Mouse (Mus musculus): ENCODE results near the gene Vps35l. TPM values are rescaled to one million over a fixed set of nuclear protein-coding genes. Genes with fewer than 3 reads are reported as not detected.
A peak's percentile ranks its signal among the peaks of the same experiment; 100 is the strongest.

Gene Vps35l
- polyA plus RNA-seq, 1 experiment from 2014 or later: 62.6 TPM

GRCm38 (mm10) chr7:118740532-118741338 is 709 bp downstream of the Vps35l start:
- Histone ChIP-seq H3K36me3 (peaks cover 29% of the 10 kb centered on the region), H3K27me3 (no peaks in the 10 kb centered on the region), H3K4me3 (peak overlapping the region; percentile 80), H3K9ac (peak overlapping the region; percentile 78), H3K4me1 (peaks cover 10% of the 10 kb centered on the region), H3K9me3 (no peaks in the 10 kb centered on the region), H3K27ac (no peak overlapping the region), H3K4me2 (peak overlapping the region; percentile 82)
- ATAC-seq (ENCODE audit: insufficient number of reproducible peaks, insufficient read depth, low FRiP score, low TSS enrichment, low read depth): peak; percentile 89
- 2% methylated on average over 41 of the region's 41 CpGs for WGBS

DNA sequence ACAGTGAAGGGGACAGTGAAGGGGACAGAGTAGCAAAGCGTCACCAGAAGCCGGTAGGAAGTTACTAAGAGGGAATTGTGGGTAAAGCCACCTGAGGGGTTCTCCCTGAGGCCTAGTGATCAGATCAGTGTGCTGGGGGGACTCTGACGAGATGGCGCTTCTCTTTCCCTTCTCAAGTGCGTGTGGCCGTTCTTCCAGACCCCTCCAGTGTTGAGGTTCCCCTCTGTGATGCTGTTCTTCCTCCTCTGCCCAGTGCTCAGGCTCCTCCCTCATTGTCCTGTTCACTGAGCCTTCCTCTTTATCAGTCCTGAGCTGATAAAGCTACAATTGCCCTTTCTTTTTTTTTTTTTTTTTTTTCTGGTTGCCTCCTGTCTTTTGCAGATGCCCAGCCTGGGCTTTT is 2.3 kb downstream of the Vps35l start:
- WGBS: 77% methylated on average over 6 of the region's 6 CpGs
- Histone ChIP-seq H3K9me3 (no peaks in the 10 kb centered on the region), H3K27ac (no peak overlapping the region), H3K4me2 (no peak overlapping the region), H3K4me3 (no peak overlapping the region), H3K27me3 (no peaks in the 10 kb centered on the region), H3K4me1 (peaks cover 10% of the 10 kb centered on the region), H3K9ac (no peak overlapping the region), H3K36me3 (peaks cover 36% of the 10 kb centered on the region)
- no peak for ATAC-seq (ENCODE audit: insufficient number of reproducible peaks, insufficient read depth, low FRiP score, low TSS enrichment, low read depth)

DNA sequence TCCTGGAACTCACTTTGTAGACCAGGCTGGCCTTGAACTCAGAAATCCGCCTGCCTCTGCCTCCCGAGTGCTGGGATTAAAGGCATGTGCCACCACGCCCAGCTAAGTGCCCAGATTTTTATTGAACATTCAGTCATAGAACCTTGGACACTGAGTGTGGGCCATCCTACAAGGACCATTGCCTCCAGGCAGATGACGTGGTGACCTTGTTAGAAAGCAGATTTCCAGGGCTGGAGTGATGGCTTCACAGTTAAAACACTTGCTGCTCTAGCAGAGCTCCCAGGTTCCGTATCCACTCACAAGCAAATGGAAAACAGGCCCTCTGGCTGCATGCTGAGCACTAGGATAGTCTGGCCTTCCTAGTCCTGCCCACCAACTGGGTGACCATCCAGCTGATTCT is 4.7 kb downstream of the Vps35l start:
- WGBS: 91% methylated on average over 5 of the region's 5 CpGs
- Histone ChIP-seq H3K9me3 (no peaks in the 10 kb centered on the region), H3K27me3 (no peaks in the 10 kb centered on the region), H3K27ac (no peak overlapping the region), H3K4me2 (no peak overlapping the region), H3K9ac (no peak overlapping the region), H3K4me3 (no peak overlapping the region), H3K36me3 (peaks cover 57% of the 10 kb centered on the region), H3K4me1 (peaks cover 10% of the 10 kb centered on the region)
- no peak for ATAC-seq (ENCODE audit: insufficient number of reproducible peaks, insufficient read depth, low FRiP score, low TSS enrichment, low read depth)

DNA sequence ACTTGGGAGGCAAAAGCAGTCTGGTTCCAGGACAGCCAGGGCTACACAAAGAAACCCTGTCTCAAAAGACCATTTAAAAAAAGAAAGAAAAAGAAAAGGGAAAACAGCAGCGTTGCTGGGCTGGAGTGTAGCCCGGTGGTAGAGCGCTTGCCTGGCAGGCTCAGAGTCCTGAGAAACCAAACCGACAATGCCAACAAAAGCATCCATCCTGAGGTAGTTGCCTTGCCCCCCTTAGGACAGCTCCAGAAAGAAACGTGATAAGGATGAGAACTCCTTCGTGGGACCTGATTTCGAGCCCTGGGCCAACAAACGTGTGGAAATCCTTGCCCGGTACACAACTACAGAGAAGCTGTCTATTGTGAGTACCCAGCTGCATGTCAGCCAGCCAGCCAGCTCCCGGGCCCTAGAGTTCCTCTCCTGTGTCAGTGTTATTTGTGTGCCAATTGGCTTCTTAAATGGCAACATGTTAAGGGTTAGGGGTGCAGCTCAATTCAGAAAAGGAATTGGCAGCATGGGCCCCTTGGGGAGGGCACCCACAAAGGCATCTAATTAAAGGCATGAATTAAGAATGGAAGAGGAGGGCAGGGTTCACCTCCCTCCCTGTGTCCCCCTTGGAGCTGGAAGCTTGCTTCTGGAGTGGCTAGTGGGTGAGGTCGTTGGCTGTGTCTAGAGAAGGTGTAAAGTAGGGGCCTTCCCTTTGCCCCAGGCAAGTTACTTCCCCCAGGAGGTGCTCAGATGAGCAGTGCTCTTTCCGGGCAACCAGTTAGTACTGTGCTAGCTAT is 8.1 kb downstream of the Vps35l start:
- Histone ChIP-seq H3K9me3 (no peaks in the 10 kb centered on the region), H3K27ac (no peak overlapping the region), H3K9ac (no peak overlapping the region), H3K4me1 (no peaks in the 10 kb centered on the region), H3K4me2 (no peak overlapping the region), H3K27me3 (no peaks in the 10 kb centered on the region), H3K36me3 (peaks cover 86% of the 10 kb centered on the region), H3K4me3 (no peak overlapping the region)
- 89% methylated on average over 12 of the region's 12 CpGs for WGBS
- ATAC-seq (ENCODE audit: insufficient number of reproducible peaks, insufficient read depth, low FRiP score, low TSS enrichment, low read depth): no peak

- H3K36me3 ChIP-seq: peaks cover 89% of the 10 kb centered on the region
- no peaks in the 10 kb centered on the region for H3K27me3 ChIP-seq
- no peak for ATAC-seq (ENCODE audit: insufficient number of reproducible peaks, insufficient read depth, low FRiP score, low TSS enrichment, low read depth)
- H3K9me3 ChIP-seq: no peaks in the 10 kb centered on the region
- no peaks in the 10 kb centered on the region for H3K4me1 ChIP-seq
- H3K27ac ChIP-seq: no peak overlapping the region
- H3K4me2 ChIP-seq: no peak overlapping the region
- no peak overlapping the region for H3K4me3 ChIP-seq
- no peak overlapping the region for H3K9ac ChIP-seq
- 48% methylated on average over 8 of the region's 8 CpGs for WGBS
Measured at GRCm38 (mm10) chr7:118749706-118750105, 9.7 kb downstream of the Vps35l start.

GRCm38 (mm10) chr7:118751625-118752024 is 11.6 kb downstream of the Vps35l start:
- H3K27me3 ChIP-seq: no peaks in the 10 kb centered on the region
- no peak overlapping the region for H3K27ac ChIP-seq
- ATAC-seq (ENCODE audit: insufficient number of reproducible peaks, insufficient read depth, low FRiP score, low TSS enrichment, low read depth): no peak
- no peak overlapping the region for H3K4me2 ChIP-seq
- peaks cover 81% of the 10 kb centered on the region for H3K36me3 ChIP-seq
- 85% methylated on average over 7 of the region's 7 CpGs for WGBS
- no peaks in the 10 kb centered on the region for H3K4me1 ChIP-seq
- no peak overlapping the region for H3K4me3 ChIP-seq
- no peak overlapping the region for H3K9ac ChIP-seq
- H3K9me3 ChIP-seq: no peaks in the 10 kb centered on the region

DNA sequence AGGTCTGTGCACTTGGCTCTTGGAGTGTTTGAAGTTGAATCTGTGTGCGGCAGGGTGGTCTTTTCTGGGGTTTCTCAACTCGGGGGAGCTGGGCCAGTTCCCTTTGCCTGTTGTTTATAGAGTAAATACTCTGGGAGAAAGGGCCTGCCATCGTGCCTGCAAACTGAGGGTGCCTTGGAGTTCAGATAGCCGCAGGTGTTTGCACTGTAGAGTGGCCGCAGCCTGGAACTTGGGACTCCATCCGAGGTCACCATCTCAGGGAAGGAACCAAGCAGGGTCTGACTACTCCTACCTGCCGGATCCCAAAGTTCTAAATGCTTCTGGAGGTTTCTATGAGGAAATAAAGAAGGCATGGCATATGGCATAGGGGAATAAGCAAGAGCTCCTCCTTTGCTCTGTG is 15.7 kb downstream of the Vps35l start:
- 87% methylated on average over 7 of the region's 7 CpGs for WGBS
- no peaks in the 10 kb centered on the region for H3K27me3 ChIP-seq
- H3K4me1 ChIP-seq: no peaks in the 10 kb centered on the region
- H3K9me3 ChIP-seq: no peaks in the 10 kb centered on the region
- no peak overlapping the region for H3K4me2 ChIP-seq
- no peak overlapping the region for H3K9ac ChIP-seq
- H3K36me3 ChIP-seq: peaks cover 64% of the 10 kb centered on the region
- H3K27ac ChIP-seq: no peak overlapping the region
- H3K4me3 ChIP-seq: no peak overlapping the region
- no peak for ATAC-seq (ENCODE audit: insufficient number of reproducible peaks, insufficient read depth, low FRiP score, low TSS enrichment, low read depth)

DNA sequence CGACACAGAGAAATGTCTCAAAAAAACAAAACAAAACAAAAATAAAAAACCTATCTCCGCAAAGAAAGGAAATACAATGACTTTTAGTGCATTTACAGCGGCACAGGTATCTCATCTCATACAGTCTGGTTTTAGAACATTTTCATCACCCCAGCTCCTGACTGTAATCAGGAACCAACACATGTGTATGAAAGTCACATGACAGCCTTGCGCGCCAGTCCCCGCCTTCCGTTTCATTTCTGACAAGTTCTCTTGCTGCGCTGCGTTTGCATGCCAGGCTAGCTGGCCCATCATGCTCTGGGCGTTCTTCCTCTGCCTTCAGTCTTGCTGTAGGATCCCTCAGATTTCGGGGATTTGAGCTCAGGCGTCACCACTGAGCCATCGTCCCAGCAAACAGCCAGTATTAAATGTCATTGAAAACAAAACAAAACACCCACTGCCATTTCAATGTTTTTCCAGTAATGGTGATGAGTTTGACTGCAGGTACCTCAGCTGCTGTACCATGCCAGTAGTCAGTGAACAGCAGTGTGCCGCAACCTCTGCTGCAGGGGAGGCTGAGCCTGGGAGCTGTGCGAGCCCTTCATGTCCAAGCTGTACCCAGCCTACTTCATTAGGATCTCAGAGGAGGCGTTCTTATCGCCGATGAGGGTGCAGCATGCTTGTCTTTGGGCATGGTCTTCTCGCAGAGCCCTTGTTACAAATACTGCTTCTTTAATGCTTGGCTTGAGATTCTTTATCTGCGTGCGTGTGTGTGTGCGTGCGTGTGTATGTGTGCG is 16.7 kb downstream of the Vps35l start:
- Histone ChIP-seq H3K9ac (no peak overlapping the region), H3K4me2 (no peak overlapping the region), H3K27me3 (no peaks in the 10 kb centered on the region), H3K4me3 (no peak overlapping the region), H3K36me3 (peaks cover 66% of the 10 kb centered on the region), H3K9me3 (no peaks in the 10 kb centered on the region), H3K27ac (no peak overlapping the region), H3K4me1 (no peaks in the 10 kb centered on the region)
- no peak for ATAC-seq (ENCODE audit: insufficient number of reproducible peaks, insufficient read depth, low FRiP score, low TSS enrichment, low read depth)
- WGBS: 92% methylated on average over 24 of the region's 24 CpGs

DNA sequence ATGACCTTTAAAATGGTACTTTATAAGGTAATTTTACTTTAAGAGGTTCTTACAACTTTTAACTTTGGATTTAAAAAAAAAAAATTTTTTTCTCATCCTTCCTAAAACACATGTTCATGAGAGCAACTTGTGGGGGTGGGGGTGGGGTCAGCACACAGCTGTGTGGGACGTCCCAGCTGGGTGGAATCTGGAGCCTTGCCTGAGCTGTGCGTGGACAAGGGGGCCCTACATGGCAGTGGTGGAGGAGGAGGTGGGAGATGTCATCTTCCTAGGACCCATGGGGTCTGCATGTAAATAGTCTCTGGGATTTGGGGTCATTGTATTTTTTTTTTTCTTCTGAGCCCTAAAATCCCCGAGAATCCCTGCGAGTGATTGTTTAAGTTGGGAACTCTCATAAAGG is 18.3 kb downstream of the Vps35l start:
- H3K4me2 ChIP-seq: no peak overlapping the region
- no peaks in the 10 kb centered on the region for H3K27me3 ChIP-seq
- H3K4me1 ChIP-seq: no peaks in the 10 kb centered on the region
- ATAC-seq (ENCODE audit: insufficient number of reproducible peaks, insufficient read depth, low FRiP score, low TSS enrichment, low read depth): no peak
- H3K27ac ChIP-seq: no peak overlapping the region
- H3K36me3 ChIP-seq: peaks cover 62% of the 10 kb centered on the region
- no peak overlapping the region for H3K4me3 ChIP-seq
- 64% methylated on average over 4 of the region's 4 CpGs for WGBS
- H3K9ac ChIP-seq: no peak overlapping the region
- H3K9me3 ChIP-seq: no peaks in the 10 kb centered on the region

GRCm38 (mm10) chr7:118759372-118759771 is 19.3 kb downstream of the Vps35l start:
- WGBS: 73% methylated on average over 5 of the region's 5 CpGs
- Histone ChIP-seq H3K4me3 (no peak overlapping the region), H3K4me2 (no peak overlapping the region), H3K36me3 (peaks cover 66% of the 10 kb centered on the region), H3K27ac (no peak overlapping the region), H3K9ac (no peak overlapping the region), H3K4me1 (no peaks in the 10 kb centered on the region), H3K9me3 (no peaks in the 10 kb centered on the region), H3K27me3 (no peaks in the 10 kb centered on the region)
- ATAC-seq (ENCODE audit: insufficient number of reproducible peaks, insufficient read depth, low FRiP score, low TSS enrichment, low read depth): no peak

- Histone ChIP-seq H3K4me1 (no peaks in the 10 kb centered on the region), H3K27ac (no peak overlapping the region), H3K27me3 (no peaks in the 10 kb centered on the region), H3K9me3 (no peaks in the 10 kb centered on the region), H3K4me2 (no peak overlapping the region), H3K9ac (no peak overlapping the region), H3K36me3 (peaks cover 51% of the 10 kb centered on the region), H3K4me3 (no peak overlapping the region)
- 91% methylated on average over 11 of the region's 11 CpGs for WGBS
- ATAC-seq (ENCODE audit: insufficient number of reproducible peaks, insufficient read depth, low FRiP score, low TSS enrichment, low read depth): no peak
Measured at GRCm38 (mm10) chr7:118763939-118764338, 23.9 kb downstream of the Vps35l start.
